Mouse (Mus musculus) embryonic stem cell, embryonic (primary cell): ENCODE results near the gene Gm43064.
"Not testable (repeated sequence)": the region's sequence is repeated elsewhere in the genome, so short reads cannot be mapped to it uniquely, and the experiment has no call there.

Experiments used
- CTCF ChIA-PET, 4 experiments: fragments of 300-600 bp in 2 of 4; fragments of 350-600 bp in 2 of 4; sonication (Branson Sonifier 250); formaldehyde crosslinking; loops; one replicate each; lab custom pipeline; 2022; ENCODE audit warnings: inconsistent platforms in 2 of 4; lab: Charles Lee
- POLR2A ChIA-PET, 4 experiments: fragments of 300-600 bp in 2 of 4; fragments of 350-600 bp in 2 of 4; sonication (Branson Sonifier 250); formaldehyde crosslinking; loops; one replicate each; lab custom pipeline; 2022; ENCODE audit warnings: antibody characterized with exemption in 4 of 4, inconsistent platforms in 1 of 4; lab: Charles Lee

Gene Gm43064

GRCm38 (mm10) chr3:103834001-103834400 is 24.6 kb downstream of the Gm43064 start:
- ChIA-PET CTCF (interaction anchor here in 1 of 4 experiments (0.5 kb wide), 1 partner anchor 665 kb away, joined by 6 read pairs; no protein-coding TSS in a partner anchor), POLR2A (no interaction called here)

GRCm38 (mm10) chr3:103835272-103835950 is 26.0 kb downstream of the Gm43064 start:
- ChIA-PET POLR2A (interaction anchor here in 2 of 4 experiments (1.2 to 2.3 kb wide), 3 partner anchors 15 to 64 kb away, joined by 3 to 9 read pairs (median 5); no protein-coding TSS in a partner anchor), CTCF (interaction anchor here in 1 of 4 experiments (0.5 kb wide), 1 partner anchor 17 kb away, joined by 3 read pairs; no protein-coding TSS in a partner anchor)

GRCm38 (mm10) chr3:103835951-103836310 is 26.6 kb downstream of the Gm43064 start:
- POLR2A ChIA-PET, result interaction anchor here in 2 of 4 experiments (1.1 to 2.3 kb wide), 4 partner anchors 8 to 65 kb away, joined by 3 to 9 read pairs (median 4); no protein-coding TSS in a partner anchor
- CTCF ChIA-PET, result interaction anchor here in 2 of 4 experiments (0.5 kb wide), 2 partner anchors 17 to 52 kb away, joined by 3 read pairs; no protein-coding TSS in a partner anchor

GRCm38 (mm10) chr3:103836453-103836852 is 27.1 kb downstream of the Gm43064 start:
- CTCF ChIA-PET, result interaction anchor here in 2 of 4 experiments (0.5 kb wide), 2 partner anchors 51 to 52 kb away, joined by 3 to 5 read pairs; no protein-coding TSS in a partner anchor
- POLR2A ChIA-PET, result interaction anchor here in 2 of 4 experiments (1.1 to 2.3 kb wide), 6 partner anchors 9 to 65 kb away, joined by 3 to 9 read pairs (median 4); no protein-coding TSS in a partner anchor

- ChIA-PET CTCF (no interaction called here), POLR2A (interaction anchor here in 3 of 4 experiments (0.7 to 1.3 kb wide), 11 partner anchors 9 to 625 kb away, joined by 3 to 7 read pairs (median 3); partner anchors contain the start of genes Ap4b1 (in 2 of the 3), Dclre1b (in 2 of the 3), Gm43064 (in 2 of the 3) and Rsbn1 (in 1 of the 3))
Measured at GRCm38 (mm10) chr3:103839711-103840110, 30.3 kb downstream of the Gm43064 start.

- CTCF ChIA-PET, result not testable (repeated sequence)
- POLR2A ChIA-PET, result interaction anchor here in 3 of 4 experiments (0.7 to 1.3 kb wide), 9 partner anchors 11 to 625 kb away, joined by 3 to 7 read pairs (median 4); partner anchors contain the start of genes Ap4b1 (in 2 of the 3), Dclre1b (in 2 of the 3), Gm43064 (in 2 of the 3) and Rsbn1 (in 1 of the 3)
Measured at GRCm38 (mm10) chr3:103840195-103840594, 30.8 kb downstream of the Gm43064 start.

GRCm38 (mm10) chr3:103840946-103841345 is 31.6 kb downstream of the Gm43064 start:
- POLR2A ChIA-PET, result interaction anchor here in 1 of 4 experiments (0.6 kb wide), 1 partner anchor 275 kb away, joined by 3 read pairs; no protein-coding TSS in a partner anchor
- CTCF ChIA-PET, result not testable (repeated sequence)

- ChIA-PET POLR2A (interaction anchor here (0.7 to 3.2 kb wide), 24 partner anchors 8 to 787 kb away, joined by 3 to 18 read pairs (median 4); partner anchors contain the start of genes Ap4b1 (in 2 of the 4), Dclre1b (in 2 of the 4), Gm43064 (in 2 of the 4) and Rsbn1 (in 2 of the 4)), CTCF (interaction anchor here in 2 of 4 experiments (0.6 to 2.1 kb wide), 6 partner anchors 24 to 422 kb away, joined by 3 to 7 read pairs (median 3); no protein-coding TSS in a partner anchor)
Measured at GRCm38 (mm10) chr3:103850644-103851363, 41.4 kb downstream of the Gm43064 start.

- CTCF ChIA-PET, result interaction anchor here in 2 of 4 experiments (0.8 to 2.3 kb wide), 5 partner anchors 25 to 62 kb away, joined by 3 to 9 read pairs (median 4); partner anchors contain the start of gene Rsbn1 (in 1 of the 2)
- POLR2A ChIA-PET, result interaction anchor here in 3 of 4 experiments (1.1 to 3.2 kb wide), 14 partner anchors 9 to 108 kb away, joined by 3 to 18 read pairs (median 6); partner anchors contain the start of genes Ap4b1 (in 1 of the 3), Dclre1b (in 1 of the 3), Gm43064 (in 1 of the 3) and Ptpn22 (in 1 of the 3)
Measured at GRCm38 (mm10) chr3:103851481-103851880, 42.1 kb downstream of the Gm43064 start.

- POLR2A ChIA-PET, result interaction anchor here in 3 of 4 experiments (0.7 to 3.2 kb wide), 15 partner anchors 9 to 432 kb away, joined by 3 to 18 read pairs (median 4); partner anchors contain the start of genes Ap4b1 (in 1 of the 3), Dclre1b (in 1 of the 3), Gm43064 (in 1 of the 3) and Ptpn22 (in 1 of the 3)
- CTCF ChIA-PET, result interaction anchor here (0.6 to 2.3 kb wide), 15 partner anchors 9 to 831 kb away, joined by 3 to 9 read pairs (median 3); partner anchors contain the start of genes Olfml3 (in 2 of the 4) and Rsbn1 (in 1 of the 4)
Measured at GRCm38 (mm10) chr3:103851882-103852281, 42.5 kb downstream of the Gm43064 start.

GRCm38 (mm10) chr3:103852565-103853299 is 43.4 kb downstream of the Gm43064 start:
- CTCF ChIA-PET, result interaction anchor here (0.6 to 2.3 kb wide), 13 partner anchors 8 to 1138 kb away, joined by 3 to 9 read pairs (median 3); partner anchors contain the start of gene Olfml3 (in 1 of the 4)
- POLR2A ChIA-PET, result interaction anchor here in 3 of 4 experiments (0.7 to 3.2 kb wide), 11 partner anchors 8 to 643 kb away, joined by 3 to 18 read pairs (median 3); partner anchors contain the start of gene Ptpn22 (in 1 of the 3)

- ChIA-PET CTCF (no interaction called here), POLR2A (interaction anchor here in 1 of 4 experiments (0.8 kb wide), 1 partner anchor 33 kb away, joined by 3 read pairs; no protein-coding TSS in a partner anchor)
Measured at GRCm38 (mm10) chr3:103853804-103854203, 44.4 kb downstream of the Gm43064 start.

- POLR2A ChIA-PET, result interaction anchor here in 3 of 4 experiments (0.7 to 1.6 kb wide), 3 partner anchors 56 to 68 kb away, joined by 3 read pairs; partner anchors contain the start of gene Rsbn1 (in 2 of the 3)
- CTCF ChIA-PET, result no interaction called here
Measured at GRCm38 (mm10) chr3:103857036-103857805, 47.8 kb downstream of the Gm43064 start.

GRCm38 (mm10) chr3:103857977-103858563 is 48.7 kb downstream of the Gm43064 start:
- CTCF ChIA-PET, result no interaction called here
- POLR2A ChIA-PET, result interaction anchor here in 2 of 4 experiments (0.9 to 1.4 kb wide), 2 partner anchors 18 to 56 kb away, joined by 3 read pairs; partner anchors contain the start of gene Rsbn1 (in 1 of the 2)
